In genomic region chr8:123514781-123515539, GRCm38 (mm10) we compare ENCODE assay signal across 8 mouse cellular contexts. TPM values are rescaled to one million over a fixed set of nuclear protein-coding genes. Genes with fewer than 3 reads are reported as not detected.
DNase-seq lines count a peak whose midpoint lies in the region; ATAC-seq lines count a peak whose summit lies in the region.

Gene Dbndd1 (minus strand): TSS chr8:123515463.

- H3K9me3 ChIP-seq in forebrain, embryonic 11.5 days (ENCODE audit: control insufficient read depth, low read length), result no peaks in the 10 kb centered on the region
- no peaks in the 10 kb centered on the region for H3K9me3 ChIP-seq in hindbrain, embryonic 13.5 days
- H3K9me3 ChIP-seq in midbrain, embryonic 11.5 days (ENCODE audit: control insufficient read depth, low read length), result no peaks in the 10 kb centered on the region

- peak within 1 kb of the TSS; percentile 68; the same call in 1 of the 2 replicates for H3K27ac ChIP-seq in forebrain, embryonic 11.5 days (ENCODE audit: low read depth, low read length)
- H3K27ac ChIP-seq in hindbrain, embryonic 13.5 days, result peak within 1 kb of the TSS; percentile 97
- H3K27ac ChIP-seq in midbrain, embryonic 11.5 days (ENCODE audit: low read depth, low read length), result peak within 1 kb of the TSS; percentile 87

- no peak for ATAC-seq in CD4-positive, CD25-positive, alpha-beta regulatory T cell, adult 4 months
- ATAC-seq in forebrain, embryonic 11.5 days (replicated peaks; ENCODE audit: low FRiP score), result peak; percentile 76
- peak; percentile 48 for ATAC-seq in hindbrain, embryonic 13.5 days (ENCODE audit: low FRiP score)
- ATAC-seq in midbrain, embryonic 11.5 days (ENCODE audit: low FRiP score), result peak; percentile 78

- peak within 1 kb of the TSS; percentile 73 for H3K4me3 ChIP-seq in forebrain, embryonic 11.5 days (ENCODE audit: low read depth, low read length)
- peak within 1 kb of the TSS; percentile 85 for H3K4me3 ChIP-seq in hindbrain, embryonic 13.5 days
- peak within 1 kb of the TSS; percentile 75 for H3K4me3 ChIP-seq in midbrain, embryonic 11.5 days (ENCODE audit: low read depth, low read length)

- intact Hi-C loops in left cerebral cortex, postnatal 14 days (cut with DNase I), result no loop called here

- H3K36me3 ChIP-seq in forebrain, embryonic 11.5 days (ENCODE audit: control insufficient read depth, insufficient read depth, low read length), result no peaks in the 10 kb centered on the region
- peaks cover 19% of the 10 kb centered on the region for H3K36me3 ChIP-seq in hindbrain, embryonic 13.5 days
- no peaks in the 10 kb centered on the region for H3K36me3 ChIP-seq in midbrain, embryonic 11.5 days (ENCODE audit: control insufficient read depth, insufficient read depth, low read length)
- no peaks in the 10 kb centered on the region for H3K36me3 ChIP-seq in splenic B cell, adult 2 months (ENCODE audit: control insufficient read depth, insufficient read depth, low read length, poor library complexity, severe bottlenecking)

- no peaks in the 10 kb centered on the region; the same call in 1 of the 2 replicates for H3K27me3 ChIP-seq in forebrain, embryonic 11.5 days (ENCODE audit: control insufficient read depth, insufficient read depth, low read length)
- H3K27me3 ChIP-seq in hindbrain, embryonic 13.5 days, result peaks cover 8% of the 10 kb centered on the region; the same call in 1 of the 2 replicates
- no peaks in the 10 kb centered on the region; the same call in 1 of the 2 replicates for H3K27me3 ChIP-seq in midbrain, embryonic 11.5 days (ENCODE audit: control insufficient read depth, insufficient read depth, low read length)
- H3K27me3 ChIP-seq in splenic B cell, adult 2 months (ENCODE audit: control insufficient read depth, insufficient read depth, low read length, poor library complexity, severe bottlenecking), result 0 out of 2 replicates have a peak, but pooled peaks cover 1% of the 10 kb centered on the region

- DNase-seq in CD4-positive, CD25-positive, alpha-beta regulatory T cell, adult 2 months (ENCODE audit: low read depth, low spot score), result peak; percentile 56
- DNase-seq in adrenal gland, postnatal 36 days, result peak; percentile 35 to 62
- peak; percentile 91 for DNase-seq in forebrain, embryonic 11.5 days (ENCODE audit: low spot score)
- peak in 1 of 2 experiments; percentile 47 for DNase-seq in left cerebral cortex, postnatal 14 days (ENCODE audit: low spot score in 2 of 2)
- peak; percentile 98 for DNase-seq in midbrain, embryonic 11.5 days (ENCODE audit: low spot score, missing footprints)
- DNase-seq in splenic B cell, adult 2 months (ENCODE audit: low read depth, low spot score), result peak; percentile 38

- peak within 1 kb of the TSS; percentile 84 for H3K9ac ChIP-seq in forebrain, embryonic 11.5 days (ENCODE audit: low read length)
- H3K9ac ChIP-seq in hindbrain, embryonic 13.5 days, result peak within 1 kb of the TSS; percentile 95
- peak within 1 kb of the TSS; percentile 82 for H3K9ac ChIP-seq in midbrain, embryonic 11.5 days (ENCODE audit: low read length)

- WGBS in forebrain, embryonic 11.5 days, result under 1% methylated on average over 47 of the region's 63 CpGs
- WGBS in hindbrain, embryonic 13.5 days, result under 1% methylated on average over 45 of the region's 63 CpGs
- under 1% methylated on average over 53 of the region's 63 CpGs for WGBS in midbrain, embryonic 11.5 days

- H3K4me1 ChIP-seq in forebrain, embryonic 11.5 days (replicated peaks; ENCODE audit: control insufficient read depth, insufficient read depth, low read length), result peaks cover 15% of the 10 kb centered on the region
- peaks cover 54% of the 10 kb centered on the region for H3K4me1 ChIP-seq in hindbrain, embryonic 13.5 days (replicated peaks)
- peaks cover 11% of the 10 kb centered on the region for H3K4me1 ChIP-seq in midbrain, embryonic 11.5 days (ENCODE audit: control insufficient read depth, insufficient read depth, low read length)

- H3K4me2 ChIP-seq in forebrain, embryonic 11.5 days (ENCODE audit: low read depth, low read length, severe bottlenecking), result peak within 1 kb of the TSS; percentile 93
- H3K4me2 ChIP-seq in hindbrain, embryonic 13.5 days, result peak within 1 kb of the TSS; percentile 84
- peak within 1 kb of the TSS; percentile 83 for H3K4me2 ChIP-seq in midbrain, embryonic 11.5 days

RNA-seq across cellular contexts. Expression of gene Dbndd1, which starts in this region (rescaled TPM):
- polyA plus RNA-seq in CD4-positive, CD25-positive, alpha-beta regulatory T cell, adult 4 months (2017; shearing (Covaris generic)), result under 1 TPM; 0.55 to 0.58 TPM
- under 1 TPM in 1 of 2 experiments, not detected in 1; 0.43 TPM for total RNA-seq in adrenal gland, postnatal 36 days (2021)
- 24.0 and 27.5 TPM in 2 replicates for polyA plus RNA-seq in forebrain, embryonic 11.5 days (2014; fragmentation: Nextera tagmentation; extraction: Ambion mirVana)
- polyA plus RNA-seq in hindbrain, embryonic 13.5 days (2015; fragmentation: Nextera tagmentation; extraction: Ambion mirVana), result 85.6 and 93.6 TPM in 2 replicates
- 10 to 100 TPM; 12.4 to 12.8 TPM for total RNA-seq in left cerebral cortex, postnatal 14 days (2021)
- polyA plus RNA-seq in midbrain, embryonic 11.5 days (2014; fragmentation: Nextera tagmentation; extraction: Ambion mirVana), result 34.4 and 37.2 TPM in 2 replicates

Comparison
In these comparisons a context has a peak if more than half of its experiments do, and no peak if none do; other contexts are left out.
1. RNA of gene Dbndd1 (total RNA-seq): 12.4 to 12.8 TPM in left cerebral cortex, postnatal 14 days; 0.43 TPM in adrenal gland, postnatal 36 days; every median in the first group is over 4 times any median in the second.
2. RNA of gene Dbndd1 (polyA plus RNA-seq): 85.6 to 93.6 TPM in hindbrain, embryonic 13.5 days, 34.4 to 37.2 TPM in midbrain, embryonic 11.5 days and 24.0 to 27.5 TPM in forebrain, embryonic 11.5 days; 0.55 to 0.58 TPM in CD4-positive, CD25-positive, alpha-beta regulatory T cell, adult 4 months; every median in the first group is over 10 times any median in the second.
3. Peak in DNase-seq in adrenal gland, postnatal 36 days; RNA of the gene not detected or under 1 TPM.
4. Peak in every context shown above with its lines, with median percentiles within 50 percentile points of each other: H3K27ac ChIP-seq, H3K4me2 ChIP-seq, H3K4me3 ChIP-seq and H3K9ac ChIP-seq.